Mouse (Mus musculus): ENCODE results near the gene Snai1.
A peak's percentile ranks its signal among the peaks of the same experiment; 100 is the strongest.

Snai1 gene

DNA sequence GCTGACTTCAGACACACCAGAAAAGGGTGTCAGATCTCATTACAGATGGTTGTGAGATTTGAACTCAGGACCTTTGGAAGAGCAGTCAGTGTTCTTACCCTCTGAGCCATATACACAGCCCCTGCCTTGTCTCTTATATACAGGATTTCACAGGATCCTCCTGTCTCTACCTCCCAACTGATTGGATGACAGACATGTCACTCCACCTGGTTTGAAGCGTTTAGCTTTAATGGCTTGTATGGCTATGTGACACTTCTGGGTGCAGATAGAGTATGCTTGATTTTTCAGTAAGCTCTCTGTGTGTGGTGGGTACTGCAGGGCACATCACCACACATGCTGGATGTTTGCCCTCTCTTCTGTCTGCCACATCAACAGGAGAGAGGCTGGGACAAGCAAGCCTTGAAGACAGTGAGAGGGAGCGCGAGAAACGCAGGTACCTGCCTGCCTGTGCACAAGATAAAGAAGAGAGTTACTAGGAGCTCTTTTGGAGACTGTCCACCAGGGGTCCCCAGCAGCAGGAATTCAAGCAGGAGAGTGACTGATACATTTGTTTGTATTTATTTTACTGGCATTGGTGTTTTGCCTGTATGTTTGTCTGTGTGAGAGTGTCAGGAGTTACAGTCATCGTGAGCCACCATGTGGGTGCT is 18.3 kb upstream of the Snai1 start:
- no peak for DNase-seq (ENCODE audit: low spot score)

DNA sequence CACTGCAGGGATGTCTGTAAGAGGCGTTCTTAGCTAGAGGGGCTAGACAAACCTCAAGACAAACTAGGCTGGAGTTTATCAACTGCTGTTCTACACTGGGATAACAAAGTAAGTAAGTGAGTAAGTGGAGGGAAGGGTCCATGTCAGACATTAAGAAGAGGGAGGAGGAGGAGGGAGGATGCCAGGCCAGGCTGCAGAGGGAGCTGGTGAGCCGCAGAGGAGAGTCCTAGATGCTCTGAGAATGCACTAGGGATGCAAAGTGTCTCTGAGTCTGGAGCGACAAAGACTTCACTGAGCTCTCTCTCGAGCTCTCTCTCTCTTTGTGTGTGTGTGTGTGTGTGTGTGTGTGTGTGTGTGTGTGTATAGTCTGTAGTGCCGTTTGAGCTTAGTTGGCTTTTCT is 9.7 kb upstream of the Snai1 start:
- no peak for DNase-seq (ENCODE audit: low spot score)

DNA sequence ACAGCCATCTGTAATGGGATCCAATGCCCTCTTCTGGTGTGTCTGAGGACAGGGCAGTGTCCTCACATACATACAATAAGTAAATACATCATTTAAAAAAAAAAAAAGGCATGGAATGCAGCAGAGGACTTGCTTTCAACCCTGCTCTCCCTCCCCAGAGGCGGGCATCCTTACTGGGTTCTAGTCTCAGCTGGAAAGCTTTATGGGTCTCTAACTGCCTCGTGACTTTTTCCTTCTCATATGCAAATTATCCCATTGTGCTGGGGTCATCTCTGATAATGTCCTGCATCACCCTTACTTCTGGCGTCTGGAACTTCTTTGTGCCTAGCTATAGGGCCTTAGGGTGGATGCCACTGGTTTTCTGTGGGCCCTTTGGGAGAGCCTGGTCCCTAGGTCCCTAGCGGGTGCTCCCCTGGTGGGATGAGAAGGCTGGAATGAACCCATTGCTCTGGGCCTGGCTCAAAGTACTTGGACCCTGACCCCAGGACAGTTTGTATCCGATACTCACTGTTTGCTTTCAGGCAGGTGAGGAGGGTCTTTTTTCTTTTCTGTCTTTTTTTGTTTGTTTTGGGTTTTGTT is 8.0 kb upstream of the Snai1 start:
- no peak for DNase-seq (ENCODE audit: low spot score)

DNA sequence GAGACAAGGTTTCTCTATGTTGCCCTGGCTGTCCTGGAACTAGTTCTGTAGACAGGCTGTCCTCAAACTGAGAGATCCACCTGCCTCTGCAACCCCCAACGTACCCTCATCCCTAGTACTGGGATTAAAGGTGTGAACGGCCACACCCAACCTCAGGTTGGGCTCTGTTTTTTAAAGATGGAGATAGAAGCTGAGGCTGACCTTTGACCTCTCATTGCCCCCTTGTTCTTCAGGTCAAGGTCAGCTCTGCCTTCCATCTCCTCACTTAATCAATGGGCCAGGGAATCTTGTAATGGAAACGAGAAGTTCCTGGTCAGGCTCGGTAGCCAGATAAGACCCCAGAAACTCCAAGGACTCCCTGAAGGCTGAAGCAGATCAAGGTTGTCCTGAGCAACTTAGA is 7.5 kb upstream of the Snai1 start:
- DNase-seq (ENCODE audit: low spot score) = no peak

DNA sequence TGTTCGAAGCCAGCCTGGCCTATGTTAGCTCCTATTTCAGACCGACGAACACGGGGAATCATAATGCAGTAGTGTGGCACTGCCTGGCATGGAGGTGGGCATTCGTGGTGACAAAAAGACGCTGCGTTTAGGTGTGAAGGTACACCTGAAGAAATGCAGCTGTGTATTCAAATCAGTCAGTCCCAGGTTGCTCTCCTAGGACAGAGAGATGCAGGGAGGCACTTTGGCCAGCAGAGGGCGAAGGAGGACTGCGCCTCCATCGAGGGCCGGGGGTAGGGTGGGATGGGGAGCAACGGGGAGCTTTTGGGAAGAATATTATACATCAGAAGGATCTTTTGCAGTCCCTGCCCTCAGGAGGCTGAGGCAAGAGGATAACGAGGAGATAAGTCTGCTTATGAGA is 5.9 kb upstream of the Snai1 start:
- no peak for DNase-seq (ENCODE audit: low spot score)

DNA sequence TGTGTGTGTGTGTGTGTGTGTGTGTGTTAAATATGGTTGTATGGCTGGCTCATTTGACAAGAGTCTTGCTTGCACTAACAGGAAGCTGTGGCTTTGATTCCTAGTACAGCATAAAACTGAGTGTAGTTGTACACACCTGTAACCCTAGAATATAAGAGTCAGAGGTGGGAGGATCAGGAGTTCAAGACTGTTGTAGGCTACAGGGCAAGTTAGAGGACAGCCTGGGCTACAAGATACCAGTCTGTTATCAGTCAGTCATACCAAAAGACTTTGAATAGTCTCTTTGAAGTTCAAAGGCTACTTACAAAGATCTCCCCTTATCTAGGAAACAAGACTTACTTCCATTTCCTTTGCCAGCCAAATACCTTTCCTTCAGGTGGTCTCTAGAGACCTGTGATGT is 4.1 kb upstream of the Snai1 start:
- no peak for DNase-seq (ENCODE audit: low spot score)

DNA sequence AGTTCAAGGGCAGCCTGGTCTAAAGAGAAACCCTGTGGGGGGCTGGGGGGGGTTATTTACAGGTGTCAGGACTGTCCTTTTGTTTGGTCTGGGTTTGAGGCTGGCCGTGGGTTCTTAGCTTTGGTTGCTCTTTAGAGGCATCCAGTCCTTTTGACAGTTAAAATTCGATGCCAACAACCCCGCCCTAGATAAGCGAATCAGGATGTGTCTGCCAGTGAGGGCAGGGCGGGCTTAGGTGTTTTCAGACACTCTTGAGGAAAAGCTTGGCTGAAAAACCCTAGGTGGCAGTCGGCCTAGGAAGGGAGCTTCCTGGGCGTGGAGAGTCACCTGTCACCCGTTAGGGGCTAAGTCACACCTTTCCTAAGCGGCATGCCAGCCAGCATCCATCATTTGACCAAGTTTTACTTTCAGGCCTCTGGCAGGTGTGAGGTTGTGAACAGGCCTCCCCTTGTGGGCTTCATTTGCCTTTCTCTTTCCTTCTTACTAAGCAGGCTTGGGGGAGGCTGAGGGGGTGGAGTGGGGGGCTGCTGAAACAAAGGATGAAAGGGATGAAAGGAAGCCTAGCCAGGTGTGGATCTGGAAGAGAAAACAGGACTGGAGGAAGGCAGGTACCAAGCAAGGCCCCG is 1.6 kb upstream of the Snai1 start:
- no peak for DNase-seq (ENCODE audit: low spot score)

DNA sequence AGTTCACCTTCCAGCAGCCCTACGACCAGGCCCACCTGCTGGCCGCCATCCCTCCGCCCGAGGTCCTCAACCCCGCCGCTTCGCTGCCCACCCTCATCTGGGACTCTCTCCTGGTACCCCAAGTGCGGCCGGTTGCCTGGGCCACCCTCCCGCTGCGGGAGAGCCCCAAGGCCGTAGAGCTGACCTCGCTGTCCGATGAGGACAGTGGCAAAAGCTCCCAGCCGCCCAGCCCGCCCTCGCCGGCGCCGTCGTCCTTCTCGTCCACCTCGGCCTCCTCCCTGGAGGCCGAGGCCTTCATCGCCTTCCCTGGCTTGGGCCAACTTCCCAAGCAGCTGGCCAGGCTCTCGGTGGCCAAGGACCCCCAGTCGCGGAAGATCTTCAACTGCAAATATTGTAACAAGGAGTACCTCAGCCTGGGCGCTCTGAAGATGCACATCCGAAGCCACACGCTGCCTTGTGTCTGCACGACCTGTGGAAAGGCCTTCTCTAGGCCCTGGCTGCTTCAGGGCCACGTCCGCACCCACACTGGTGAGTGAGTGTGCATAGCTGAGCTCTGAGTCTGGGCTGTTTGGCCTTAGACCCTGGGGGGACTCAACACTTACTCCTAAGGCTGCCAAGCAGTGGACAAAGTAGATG is 794 bp downstream of the Snai1 start:
- DNase-seq (ENCODE audit: low spot score) = no peak

DNA sequence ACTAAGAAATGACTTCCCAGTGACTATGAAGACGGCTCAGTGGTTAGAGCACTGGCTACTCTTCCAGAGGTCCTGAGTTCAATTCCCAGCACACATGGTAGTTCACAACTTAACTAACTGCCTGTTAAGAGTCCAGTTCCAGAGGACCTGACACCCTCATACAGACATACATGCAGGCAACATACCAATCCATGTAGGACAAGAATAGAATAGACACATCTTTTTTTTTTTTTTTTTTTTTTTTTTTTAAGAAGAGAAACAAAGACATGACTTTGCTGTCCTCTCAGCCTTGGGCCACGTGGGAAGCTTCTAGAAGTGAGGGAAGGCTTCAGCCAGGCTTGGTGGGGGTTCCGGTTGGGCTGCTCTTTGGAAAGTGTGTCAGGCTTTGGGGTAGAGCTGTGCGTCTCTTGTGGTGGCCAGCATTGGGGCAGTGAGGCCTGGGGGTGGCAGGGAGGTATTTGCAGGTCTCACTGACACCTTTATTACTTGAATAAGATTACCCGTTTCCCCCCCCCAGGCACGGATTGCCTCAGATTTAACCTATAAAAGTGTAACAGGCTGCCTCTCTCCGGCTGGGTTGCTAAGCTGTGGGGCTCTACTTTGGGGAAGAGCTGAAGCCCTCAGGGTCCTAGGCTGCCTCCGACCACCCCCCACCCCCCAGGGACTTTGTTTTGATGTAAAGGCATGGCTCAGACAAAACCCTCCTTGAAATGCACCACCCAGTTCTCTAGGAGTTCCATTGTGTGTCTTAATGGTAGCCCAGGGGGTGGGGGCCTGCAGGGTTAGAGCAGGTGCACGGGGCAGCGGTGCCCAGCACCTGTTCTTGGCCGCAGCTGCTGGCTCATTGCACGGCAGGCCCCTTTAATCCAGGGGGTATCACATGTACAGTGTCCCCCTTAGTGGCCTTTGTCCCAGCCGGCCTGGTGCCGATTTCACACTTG is 1.8 kb downstream of the Snai1 start:
- no peak for DNase-seq (ENCODE audit: low spot score)

DNA sequence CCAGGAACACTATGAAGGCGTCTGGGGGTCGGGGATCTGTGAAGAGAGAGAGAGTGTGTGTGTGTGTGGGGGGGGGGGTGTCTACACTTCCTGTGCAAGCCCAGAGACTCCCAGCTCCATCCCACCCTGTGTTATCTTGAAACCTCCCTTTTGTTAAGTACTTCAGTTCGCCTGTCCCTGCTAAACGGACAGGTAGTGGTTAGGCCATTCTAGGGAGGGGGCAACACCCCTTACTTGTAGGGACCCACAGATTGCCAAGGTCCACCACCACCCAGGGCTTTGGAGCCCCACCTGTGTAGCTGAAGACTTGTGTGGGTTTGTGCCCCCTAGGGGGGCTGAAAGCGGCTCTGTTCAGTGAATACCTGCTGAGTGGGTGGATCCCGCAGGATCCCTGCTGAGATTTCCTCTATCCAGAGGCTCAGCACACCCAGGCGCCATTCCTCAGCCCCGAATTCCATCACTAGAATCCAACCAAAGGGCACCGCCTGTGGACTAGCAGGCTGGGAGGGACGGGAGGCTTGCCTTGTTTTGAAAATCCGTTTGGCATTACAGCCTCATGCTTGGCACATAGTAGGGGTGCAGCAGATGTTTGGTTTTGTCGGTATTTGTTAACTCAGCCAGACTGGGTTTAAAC is 2.6 kb downstream of the Snai1 start:
- DNase-seq (ENCODE audit: low spot score) = no peak

DNA sequence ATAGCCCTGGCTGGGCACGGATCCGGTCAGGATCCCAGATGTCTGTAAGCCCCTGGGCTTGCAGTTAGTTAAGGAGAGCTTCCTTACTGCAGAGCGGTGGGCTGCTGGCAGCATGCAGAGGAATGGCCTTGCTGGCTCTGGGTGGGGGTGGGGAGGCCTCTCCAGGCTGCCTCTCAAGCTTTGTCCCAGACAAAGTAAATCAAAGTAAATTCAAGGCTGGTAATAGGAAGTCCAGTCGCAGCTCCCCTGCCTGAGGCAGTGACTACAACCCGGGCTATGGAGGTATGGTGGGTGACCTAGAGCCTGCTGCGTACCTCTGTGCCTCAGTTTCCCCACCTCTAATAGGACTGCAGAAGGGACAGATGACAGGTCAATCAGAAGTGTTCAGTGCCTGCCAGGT is 3.3 kb downstream of the Snai1 start:
- no peak for DNase-seq (ENCODE audit: low spot score)

DNA sequence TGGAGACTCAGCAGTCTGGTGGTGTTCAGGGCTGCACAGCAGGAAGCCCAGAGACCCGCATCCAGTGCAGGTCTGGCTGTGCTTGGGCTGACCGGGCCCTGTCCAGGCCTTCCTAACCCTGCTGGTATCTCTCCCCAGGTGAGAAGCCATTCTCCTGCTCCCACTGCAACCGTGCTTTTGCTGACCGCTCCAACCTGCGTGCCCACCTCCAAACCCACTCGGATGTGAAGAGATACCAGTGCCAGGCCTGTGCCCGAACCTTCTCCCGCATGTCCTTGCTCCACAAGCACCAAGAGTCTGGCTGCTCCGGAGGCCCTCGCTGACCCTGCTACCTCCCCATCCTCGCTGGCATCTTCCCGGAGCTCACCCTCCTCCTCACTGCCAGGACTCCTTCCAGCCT is 3.8 kb downstream of the Snai1 start:
- DNase-seq (ENCODE audit: low spot score) = no peak

DNA sequence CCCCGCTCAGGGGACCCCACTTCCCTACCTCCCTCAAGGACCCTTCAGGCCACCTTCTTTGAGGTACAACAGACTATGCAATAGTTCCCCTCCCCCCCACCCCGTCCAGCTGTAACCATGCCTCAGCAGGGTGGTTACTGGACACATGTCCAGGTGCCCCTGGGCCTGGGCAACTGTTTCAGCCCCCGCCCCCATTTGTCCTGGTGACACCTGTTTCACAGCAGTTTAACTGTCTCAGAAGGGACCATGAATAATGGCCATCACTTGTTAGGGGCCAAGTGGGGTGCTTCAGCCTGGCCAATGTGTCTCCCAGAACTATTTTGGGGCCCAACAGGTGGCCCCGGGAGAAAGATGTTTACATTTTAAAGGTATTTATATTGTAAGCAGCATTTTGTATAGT is 4.4 kb downstream of the Snai1 start:
- no peak for DNase-seq (ENCODE audit: low spot score)

DNA sequence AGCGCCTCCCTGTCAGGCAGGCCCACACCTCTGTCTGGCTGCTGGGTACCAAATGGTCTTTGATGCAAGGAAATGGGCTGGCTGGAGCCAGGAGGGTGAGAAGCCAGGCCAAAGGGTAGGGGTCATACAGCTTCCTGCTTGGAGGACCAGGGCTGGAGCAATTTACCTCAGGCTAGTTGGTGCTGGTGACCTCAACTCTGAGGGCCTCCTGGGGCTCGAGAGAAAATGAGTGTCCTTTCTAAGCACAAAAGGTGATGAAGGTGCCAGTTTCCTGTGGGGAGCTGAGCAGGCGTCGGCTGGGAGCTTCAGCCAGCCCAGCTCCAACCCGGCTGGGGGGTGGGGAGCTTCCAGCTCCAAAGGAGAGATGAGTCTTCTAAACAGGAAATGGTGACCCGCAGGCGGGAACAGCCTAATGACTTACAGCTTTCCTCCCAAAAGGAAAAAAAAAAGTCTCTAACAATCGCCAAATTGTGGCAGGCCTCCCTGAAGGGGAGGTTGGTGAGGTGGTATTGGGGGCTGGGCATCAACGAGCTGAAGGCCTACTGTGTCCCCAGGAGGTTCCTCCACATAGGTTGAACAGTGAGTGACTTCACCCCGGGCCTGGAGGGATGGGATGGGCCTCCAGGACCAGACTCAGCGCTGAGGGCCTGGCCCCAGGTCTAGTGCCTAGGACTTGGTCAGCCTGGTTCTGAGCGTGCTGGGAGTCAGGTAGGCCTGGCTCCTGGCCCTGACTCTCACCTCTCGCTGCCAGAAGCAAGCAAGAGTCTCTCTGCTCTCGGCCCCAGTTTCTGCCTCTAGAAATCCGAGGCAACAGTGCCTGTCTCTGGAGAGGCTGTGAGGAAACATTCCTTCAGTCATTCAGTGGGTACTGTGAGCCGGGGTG is 5.4 kb downstream of the Snai1 start:
- DNase-seq (ENCODE audit: low spot score) = peak; percentile 65

DNA sequence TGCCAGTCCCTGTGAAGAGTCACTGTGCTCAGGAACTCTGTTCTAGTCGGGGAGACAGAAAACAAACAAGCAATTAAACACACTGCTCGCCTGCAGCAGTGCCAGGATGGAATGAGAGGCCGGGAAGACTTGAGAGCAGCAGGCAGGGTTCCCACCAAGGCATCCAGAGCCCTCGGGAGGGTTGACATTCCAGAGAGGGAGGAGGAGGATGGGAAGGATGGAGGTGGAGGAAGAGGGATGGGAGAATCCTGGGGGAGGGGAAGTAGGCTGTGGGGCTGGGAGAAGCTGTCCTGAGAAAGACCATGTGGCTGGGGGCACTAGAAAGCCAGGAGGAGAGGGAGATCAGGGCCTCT is 6.0 kb downstream of the Snai1 start:
- DNase-seq (ENCODE audit: low spot score) = peak; percentile 72

DNA sequence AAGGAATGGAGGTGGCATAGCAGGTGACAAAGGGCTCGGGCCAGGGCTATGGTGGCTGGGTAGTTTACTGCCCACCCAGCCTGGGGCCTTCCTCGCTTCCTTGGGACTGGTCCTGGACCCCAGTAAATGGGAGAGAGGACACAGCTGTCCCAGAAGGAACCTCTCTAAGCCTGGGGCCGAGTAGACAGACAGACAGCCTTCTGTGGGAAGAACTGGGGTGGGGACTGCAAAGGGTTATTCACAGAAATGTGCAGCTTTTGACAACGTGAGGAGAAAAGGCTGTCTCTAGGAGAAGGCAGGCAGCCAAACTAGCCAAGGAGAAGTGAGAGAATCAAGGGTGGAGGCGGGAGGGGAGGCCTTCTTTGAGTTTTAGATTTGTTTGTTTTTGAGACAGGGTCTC is 6.5 kb downstream of the Snai1 start:
- no peak for DNase-seq (ENCODE audit: low spot score)

DNA sequence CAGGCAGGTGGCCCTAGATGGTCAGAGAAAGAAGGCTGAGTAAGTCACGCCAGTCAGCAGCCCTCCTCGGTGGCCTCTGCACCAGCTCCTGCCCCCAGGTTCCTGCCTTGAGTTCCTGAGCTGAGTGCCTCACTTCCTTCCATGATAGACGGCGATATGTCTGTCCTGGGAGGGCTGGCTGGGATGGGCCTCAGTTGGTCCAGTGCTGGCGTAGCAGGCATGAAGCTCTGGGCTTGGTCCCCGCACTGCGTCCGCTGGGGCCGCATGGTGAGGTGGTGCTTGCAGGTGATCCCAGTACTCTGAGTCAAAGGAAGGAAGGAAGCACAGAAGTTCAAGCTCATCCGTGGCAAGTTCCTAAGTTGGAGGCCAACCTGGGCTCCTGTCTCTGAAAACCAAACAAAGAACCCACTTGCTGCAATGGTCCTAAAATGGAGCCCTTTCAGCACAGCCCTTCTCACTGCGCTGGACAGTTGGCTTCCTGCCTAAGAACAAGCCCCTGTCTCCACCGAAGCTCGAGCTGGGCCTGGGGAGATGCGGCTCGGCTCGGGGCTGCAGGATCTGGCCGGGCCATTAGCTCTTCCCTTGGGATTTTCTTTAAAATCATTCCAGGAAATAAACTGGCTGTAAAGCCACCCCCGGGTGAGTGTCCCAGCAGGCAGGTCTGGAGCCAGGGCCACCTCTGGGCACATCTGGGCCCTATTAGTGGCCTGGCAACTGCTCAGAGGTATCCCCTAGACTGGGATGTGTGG is 8.6 kb downstream of the Snai1 start:
- no peak for DNase-seq (ENCODE audit: low spot score)

DNA sequence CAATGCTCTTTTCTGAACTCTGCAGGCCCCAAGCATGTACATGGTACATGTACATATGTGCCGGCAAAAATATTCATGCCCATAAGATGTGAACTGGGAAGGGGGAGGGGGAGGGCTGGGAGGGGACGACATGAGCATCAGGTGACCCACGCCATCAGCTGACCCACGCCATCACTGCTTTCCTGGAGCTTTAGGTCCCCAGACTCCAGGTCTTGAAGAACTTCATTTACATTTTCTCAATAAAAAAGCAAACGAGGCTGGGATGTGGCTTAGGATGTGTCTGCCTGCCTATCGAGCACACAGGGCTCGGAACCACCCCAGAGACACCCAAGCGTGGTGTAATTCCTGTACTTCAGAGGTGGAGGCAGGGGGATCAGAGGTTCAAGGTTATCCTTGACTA is 9.4 kb downstream of the Snai1 start:
- no peak for DNase-seq (ENCODE audit: low spot score)

DNA sequence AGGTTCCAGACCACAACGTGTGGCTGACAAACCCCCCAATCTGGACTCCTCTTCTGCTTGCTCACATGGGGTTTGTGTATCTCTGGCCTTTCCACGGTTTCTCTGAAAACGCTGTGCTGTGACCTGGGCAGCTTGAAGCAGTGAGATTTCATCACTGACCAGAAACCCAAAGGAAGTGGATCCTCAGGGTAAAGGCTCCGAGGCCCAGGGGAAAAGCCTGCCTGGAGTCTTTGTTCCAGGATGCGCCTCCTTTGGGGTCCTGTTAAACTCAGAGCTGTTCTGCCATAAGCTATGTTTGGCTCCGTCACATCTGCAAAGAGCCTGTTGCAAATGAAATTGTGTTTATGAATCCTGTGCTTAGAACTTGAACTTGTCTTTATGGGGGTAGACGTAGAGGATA is 11.0 kb downstream of the Snai1 start:
- no peak for DNase-seq (ENCODE audit: low spot score)

DNA sequence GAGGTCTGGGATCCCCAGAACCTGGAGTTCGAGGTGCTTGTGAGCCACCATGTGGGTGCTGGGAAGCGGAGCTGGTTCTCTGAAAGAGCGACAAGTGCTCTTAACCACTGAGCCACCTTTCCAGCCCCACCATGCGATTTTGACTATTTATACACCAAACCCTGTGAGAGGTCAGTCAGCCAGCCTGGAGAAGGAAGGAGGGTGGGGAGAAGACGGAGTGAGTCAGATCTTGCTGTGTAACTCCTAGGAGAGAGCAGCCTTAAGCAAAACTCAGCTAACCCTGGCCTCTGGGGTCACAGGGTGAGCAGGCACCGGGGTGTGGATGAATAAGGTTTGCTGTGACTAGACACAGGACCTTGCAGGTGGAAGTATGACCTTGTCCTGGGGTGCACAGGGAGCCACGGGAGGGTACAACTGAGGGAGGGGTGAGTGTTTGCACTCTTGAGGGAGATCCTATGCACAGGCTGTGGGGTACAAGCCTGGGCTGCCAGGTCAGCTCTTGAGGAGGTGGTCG is 12.4 kb downstream of the Snai1 start:
- DNase-seq (ENCODE audit: low spot score) = no peak

Measured in yolk sac, embryonic 10.5 days (tissue).